Mouse (Mus musculus) gastrocnemius, postnatal 10 days (tissue): ENCODE data around the gene Mau2. TPM values are rescaled to one million over a fixed set of nuclear protein-coding genes. Genes with fewer than 3 reads are reported as not detected.
"Not testable (repeated sequence)": the region's sequence is repeated elsewhere in the genome, so short reads cannot be mapped to it uniquely, and the experiment has no call there.

Experiments
- DNase-seq: peaks from one replicate; pipeline ENCODE4 v3.0.0; 2021; ENCODE audit warnings: mixed read lengths
- total RNA-seq, 2 experiments: library from RNA; stranded (reverse); gene quantifications; 2 replicates each; pipeline ENCODE4 v1.2.3; 2021

The Mau2 gene
- total RNA-seq, 2 experiments from 2014 or later = 27.8 to 30.9 TPM

DNA sequence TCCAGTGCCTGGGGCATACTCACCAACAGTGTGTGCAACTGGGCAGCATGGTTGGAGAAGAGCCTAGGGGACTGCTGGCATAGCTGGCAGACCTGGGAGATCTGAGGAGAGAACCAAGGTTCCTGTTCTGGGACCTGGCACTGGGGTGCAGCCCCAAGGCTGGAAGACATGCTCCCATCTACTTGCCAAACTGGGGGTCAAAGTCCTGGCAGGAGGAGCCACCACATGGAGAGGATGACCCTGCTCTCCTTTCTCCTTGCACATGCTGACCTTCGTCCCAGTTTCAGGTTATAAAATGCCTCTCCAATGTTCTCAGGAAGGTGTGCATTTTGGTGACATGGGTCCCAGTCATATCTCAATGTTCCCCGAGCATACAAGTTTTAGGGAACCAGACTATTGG, 16.4 kb downstream of the Mau2 start:
- DNase-seq = no peak

DNA sequence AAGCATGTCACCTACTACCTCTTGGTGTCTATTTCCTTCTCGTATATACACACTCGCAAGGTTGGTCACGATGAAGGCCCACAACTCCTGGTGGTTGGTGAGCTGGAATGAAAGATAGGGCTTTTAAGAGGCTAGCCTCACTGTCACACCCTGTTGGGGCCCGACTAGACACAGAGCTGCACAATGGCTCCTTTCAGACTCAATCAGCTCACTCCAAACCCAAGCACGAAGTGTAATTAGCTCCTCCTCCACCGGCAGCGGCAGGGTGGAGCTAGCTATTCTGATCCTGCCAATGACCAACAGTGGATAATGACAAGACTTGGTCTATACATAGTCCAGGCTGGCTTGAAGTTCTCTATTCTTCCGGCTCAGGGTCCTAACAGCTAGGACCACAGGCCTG, 18.9 kb downstream of the Mau2 start:
- DNase-seq = no peak

- DNase-seq = no peak
Observed at GRCm38 (mm10) chr8:70015017-70015416, 27.5 kb downstream of the Mau2 start.

DNA sequence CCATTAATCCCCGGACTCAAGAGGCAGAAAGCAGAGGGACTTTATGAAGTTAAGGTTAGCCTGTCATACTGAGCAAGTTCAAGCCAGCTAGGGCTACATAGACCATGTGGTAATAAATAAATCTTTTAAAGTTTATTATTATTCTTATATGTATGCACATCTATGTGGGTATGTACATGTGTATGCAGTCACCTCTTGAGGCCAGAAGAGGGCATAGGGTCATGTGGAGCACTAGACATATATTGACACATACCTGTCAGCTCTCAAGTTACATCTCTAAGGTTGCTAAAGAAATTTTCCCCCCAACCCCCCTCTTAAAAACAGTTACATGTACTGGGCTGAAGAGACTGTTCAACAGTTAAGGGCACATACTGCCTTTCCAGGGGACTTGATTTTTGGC, 29.8 kb downstream of the Mau2 start:
- DNase-seq = no peak

DNA sequence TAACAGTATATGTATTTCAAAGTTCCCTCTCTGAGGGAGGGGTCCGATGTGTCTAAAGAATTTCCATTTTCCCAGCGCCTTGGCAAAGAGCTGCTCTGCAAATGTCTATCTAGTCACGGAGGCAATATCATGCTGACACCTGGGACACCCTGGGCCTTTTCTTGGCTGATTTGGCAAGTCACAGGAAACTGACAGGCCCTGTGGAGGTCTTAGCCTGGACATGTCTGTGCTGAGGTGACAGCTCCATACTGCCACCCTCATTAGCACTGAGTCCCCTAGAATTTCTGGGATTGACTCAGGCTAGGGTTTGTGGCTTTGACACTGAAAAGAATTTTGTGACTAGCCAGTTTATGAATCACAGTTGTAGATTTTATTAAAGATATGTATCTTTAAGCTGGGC, 30.2 kb downstream of the Mau2 start:
- DNase-seq = no peak

GRCm38 (mm10) chr8:70010796-70011195, 31.7 kb downstream of the Mau2 start:
- not testable (repeated sequence) for DNase-seq

DNA sequence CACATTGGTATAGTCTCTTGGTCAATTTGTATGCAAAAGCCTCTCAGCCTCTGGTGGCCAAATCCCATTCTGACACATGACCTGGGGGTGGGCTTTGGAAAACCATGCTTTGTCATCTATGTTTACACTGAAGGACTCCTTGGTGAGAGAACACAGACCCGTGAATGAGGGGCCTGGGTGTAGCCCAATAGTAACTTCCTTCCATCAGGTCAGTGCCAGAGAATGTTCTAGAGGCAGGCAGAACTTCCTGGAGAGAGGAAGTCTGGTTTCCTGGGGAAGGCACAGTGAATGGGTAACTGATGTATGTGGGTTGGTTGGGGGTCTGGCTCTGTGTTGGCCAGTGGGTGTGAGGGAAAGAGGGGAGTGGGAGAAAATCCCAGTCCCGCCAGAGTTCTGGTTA, 37.4 kb downstream of the Mau2 start:
- no peak for DNase-seq

- no peak for DNase-seq
Observed at GRCm38 (mm10) chr8:70004345-70004744, 38.2 kb downstream of the Mau2 start.

DNA sequence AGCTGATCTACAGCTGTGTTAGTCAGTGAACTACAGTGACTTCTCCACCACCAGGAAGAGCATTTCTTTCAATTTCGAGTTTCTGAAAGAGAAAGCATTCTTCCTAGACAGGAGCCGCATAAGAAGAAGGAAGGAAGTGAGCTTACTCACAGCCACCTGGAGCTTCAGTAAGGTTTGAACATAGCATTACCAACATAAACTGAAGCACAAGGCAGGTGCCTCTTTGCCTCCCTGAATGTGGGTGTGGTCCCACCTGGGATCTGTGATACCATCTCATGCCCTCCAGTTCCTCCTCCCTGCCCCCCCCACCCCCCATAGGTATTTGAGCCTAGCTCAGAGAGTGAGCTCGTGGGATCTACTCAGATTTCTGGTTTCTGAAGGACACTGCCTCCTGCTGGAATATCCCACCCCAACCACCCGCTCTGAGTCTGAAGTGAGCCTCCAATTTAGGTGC, 39.3 kb downstream of the Mau2 start:
- DNase-seq = no peak

GRCm38 (mm10) chr8:70001892-70002191, 40.7 kb downstream of the Mau2 start:
- DNase-seq = not testable (repeated sequence)

GRCm38 (mm10) chr8:70001176-70001891, 41.2 kb downstream of the Mau2 start:
- DNase-seq = peak; percentile 32

DNA sequence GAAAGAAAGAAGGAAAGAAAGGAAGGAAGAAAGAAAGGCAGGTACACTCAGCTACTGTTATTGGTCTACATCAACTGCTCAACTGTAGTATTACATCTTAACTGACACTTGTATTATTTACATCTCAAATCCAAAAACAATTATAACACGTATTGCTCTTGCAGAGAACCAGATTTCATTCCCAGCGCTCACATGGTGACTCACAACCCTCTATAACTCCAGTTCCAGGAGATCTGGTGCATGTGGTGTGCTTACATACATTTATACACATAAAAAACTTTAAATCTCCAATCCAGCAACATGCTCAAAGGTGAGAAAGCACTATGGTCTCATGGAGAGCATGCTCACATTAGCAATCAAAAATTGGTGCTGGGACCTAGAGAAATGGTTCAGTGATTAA, 42.3 kb downstream of the Mau2 start:
- no peak for DNase-seq

GRCm38 (mm10) chr8:69999236-69999635, 43.3 kb downstream of the Mau2 start:
- DNase-seq = no peak

DNA sequence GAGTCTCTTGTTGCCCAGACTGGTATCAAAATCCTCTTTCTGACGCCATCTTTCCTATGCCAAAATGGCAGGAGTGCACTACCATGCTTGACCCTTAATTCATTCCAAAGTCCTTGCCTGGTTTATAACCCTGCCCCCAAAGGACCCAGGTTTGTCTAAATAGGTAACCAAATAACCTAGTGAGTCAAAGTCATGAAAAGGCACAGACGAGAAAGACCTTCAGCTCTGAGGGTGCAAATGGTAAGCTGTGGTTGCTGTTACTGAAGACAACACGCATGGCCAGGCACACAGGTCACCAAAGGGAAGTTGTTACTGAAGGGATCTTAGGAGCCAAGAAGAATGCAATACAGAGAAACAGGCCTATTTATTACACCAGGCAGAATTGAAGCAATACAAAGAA, 43.8 kb downstream of the Mau2 start:
- DNase-seq = no peak

GRCm38 (mm10) chr8:69996589-69997285, 45.8 kb downstream of the Mau2 start:
- DNase-seq = no peak

DNA sequence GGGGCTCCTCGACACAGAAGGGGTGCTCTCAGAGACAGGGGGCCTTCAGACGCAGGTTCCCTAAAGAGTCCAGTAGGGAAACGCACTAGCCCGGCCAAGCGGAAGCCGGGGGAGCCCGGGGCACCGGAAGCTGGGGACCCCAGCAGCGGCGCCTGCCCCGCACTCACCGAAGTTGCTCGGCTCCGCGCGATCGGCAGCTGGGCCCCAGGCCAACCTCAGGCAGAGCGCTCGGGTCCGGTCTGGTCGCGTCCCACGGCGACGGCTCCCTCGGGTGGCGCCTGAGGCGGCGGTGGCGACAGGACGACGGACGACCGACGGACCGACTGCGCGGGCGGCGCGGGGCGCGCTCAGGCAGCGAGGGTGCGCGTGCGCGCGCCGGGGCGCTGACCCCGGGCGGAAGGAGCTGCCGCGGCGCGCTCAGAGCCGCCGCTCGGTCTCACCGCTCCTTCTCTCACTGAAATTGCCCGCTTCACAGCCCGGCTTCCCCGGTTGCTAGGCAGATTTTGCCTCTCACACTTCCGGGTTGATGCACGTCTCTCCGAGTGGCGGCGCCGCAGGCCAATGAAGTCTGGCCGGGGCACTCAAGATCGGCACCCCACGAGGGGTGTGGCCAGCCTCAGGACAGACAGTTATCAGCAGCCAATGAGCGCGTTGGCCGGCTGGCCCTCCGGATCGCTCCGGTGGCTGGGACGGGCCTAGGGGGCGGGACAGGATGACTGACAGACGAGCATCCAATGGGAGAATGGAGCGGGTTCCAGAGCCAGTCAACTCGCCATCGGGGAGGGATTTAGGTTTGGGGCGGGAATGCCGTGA, 46.6 kb downstream of the Mau2 start, which contains the start of gene Gatad2a:
Gene Gatad2a (minus strand): TSS at position 609 of the 813 bp plus-strand sequence.
- DNase-seq = peak; percentile 98

DNA sequence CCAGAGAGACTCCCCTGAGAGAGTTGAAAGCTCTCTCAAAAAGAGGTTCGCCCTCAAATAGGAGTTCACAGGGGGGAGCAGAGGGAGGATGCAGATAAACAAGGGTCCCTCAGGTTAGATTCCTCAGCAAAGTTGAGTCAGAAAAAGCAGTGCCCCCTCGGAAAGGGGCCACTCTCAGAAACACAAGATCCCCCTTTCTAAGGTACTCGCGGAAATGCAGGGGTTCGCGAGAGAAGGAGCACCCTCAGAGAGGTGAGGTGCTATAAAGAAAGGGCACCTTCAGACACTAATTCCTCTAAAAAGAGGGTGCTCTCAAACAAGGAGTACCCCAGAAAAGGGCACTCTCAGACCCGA, 47.1 kb downstream of the Mau2 start:
- no peak for DNase-seq

DNA sequence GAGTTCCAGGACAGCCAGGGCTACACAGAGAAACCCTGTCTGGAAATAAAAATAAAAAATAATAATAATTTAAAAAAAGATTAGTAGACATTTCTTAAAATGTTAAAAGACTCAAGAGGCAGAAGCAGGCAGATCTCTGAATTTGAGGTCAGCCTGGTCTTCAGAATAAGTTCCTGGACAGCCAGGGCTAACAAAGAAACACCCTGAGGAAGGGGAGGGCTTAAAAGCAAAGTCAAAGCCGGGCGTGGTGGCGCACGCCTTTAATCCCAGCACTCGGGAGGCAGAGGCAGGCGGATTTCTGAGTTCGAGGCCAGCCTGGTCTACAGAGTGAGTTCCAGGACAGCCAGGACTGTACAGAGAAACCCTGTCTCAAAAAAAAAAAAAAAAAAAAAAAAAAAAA, 53.6 kb downstream of the Mau2 start:
- DNase-seq = not testable (repeated sequence)

DNA sequence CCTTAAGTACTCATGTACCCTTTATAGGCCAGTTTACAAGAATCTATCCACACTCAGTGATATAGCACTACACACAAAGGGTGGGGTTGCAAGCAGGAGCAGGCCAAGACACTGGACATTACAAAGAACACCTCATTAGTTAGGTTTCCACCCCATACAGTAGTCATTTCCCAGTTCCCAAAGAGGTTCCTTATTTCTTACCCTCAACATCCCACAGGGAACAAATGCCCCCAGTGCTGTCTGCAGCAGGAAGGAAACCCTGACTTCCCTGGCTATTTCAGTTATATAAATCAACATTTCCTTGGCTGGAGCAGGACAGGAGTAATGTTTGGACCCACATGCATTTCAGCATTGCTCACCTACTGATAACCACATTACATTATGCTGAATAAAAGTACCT, 54.8 kb downstream of the Mau2 start:
- no peak for DNase-seq

DNA sequence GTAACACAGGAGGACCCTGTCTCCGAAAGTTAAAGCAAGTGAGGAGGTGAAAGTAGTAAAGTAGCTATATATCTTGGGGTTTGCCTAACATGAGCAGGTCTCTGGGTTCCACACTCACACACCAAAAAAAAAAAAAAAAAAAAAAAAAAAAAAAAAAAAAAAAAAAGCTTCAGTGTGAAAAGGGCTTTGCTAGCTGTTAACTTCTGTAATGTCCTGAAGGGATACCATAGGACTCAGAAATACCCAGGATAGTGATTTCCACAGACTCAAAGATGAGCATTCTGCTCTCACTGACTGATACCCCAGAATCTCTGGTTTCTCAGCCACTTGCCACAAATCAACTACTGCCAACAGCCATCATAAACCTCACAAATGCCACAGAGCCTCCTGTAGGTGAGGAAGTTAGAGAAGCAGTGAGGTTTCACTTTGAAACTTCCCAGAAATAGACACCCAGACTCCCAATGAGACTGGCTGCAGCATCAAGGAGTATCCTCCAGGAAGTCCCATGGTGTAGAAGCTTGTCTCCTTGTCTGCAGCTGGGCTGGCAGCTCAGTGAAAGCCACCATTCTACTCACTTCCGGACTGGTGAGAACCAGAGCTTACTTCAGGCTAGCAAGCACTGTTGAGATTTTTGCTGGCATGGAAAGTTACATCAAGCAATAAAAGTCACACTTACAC, 57.5 kb downstream of the Mau2 start:
- no peak for DNase-seq

DNA sequence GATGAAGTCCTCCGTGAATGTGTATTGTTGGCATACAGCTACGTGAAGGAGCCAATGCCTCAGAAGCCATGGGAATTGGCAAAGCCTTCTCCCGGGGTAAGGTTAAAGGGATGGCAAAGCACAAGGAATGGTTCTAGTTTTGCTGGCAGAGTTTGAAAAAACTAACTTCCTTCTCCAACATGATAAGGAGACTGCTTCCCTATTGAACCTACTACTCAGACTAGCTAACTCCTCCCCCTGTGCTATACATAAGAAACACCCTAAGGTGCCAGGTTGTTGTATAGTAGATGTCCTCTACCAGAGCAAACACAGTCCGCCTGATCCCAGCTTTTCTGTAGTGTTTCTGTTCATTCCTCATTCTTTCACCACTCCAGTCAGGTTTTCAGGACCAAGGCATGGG, 64.1 kb downstream of the Mau2 start:
- no peak for DNase-seq

- no peak for DNase-seq
Observed at GRCm38 (mm10) chr8:69974806-69975205, 67.7 kb downstream of the Mau2 start.

- peak; percentile 98 for DNase-seq
Observed at GRCm38 (mm10) chr8:69974194-69974614, 68.3 kb downstream of the Mau2 start.
